Mouse (Mus musculus): ENCODE data around the gene Rnase11. TPM values are rescaled to one million over a fixed set of nuclear protein-coding genes. Genes with fewer than 3 reads are reported as not detected.
"Not testable (repeated sequence)": the region's sequence is repeated elsewhere in the genome, so short reads cannot be mapped to it uniquely, and the experiment has no call there.

The Rnase11 gene
- not detected in 2 replicates for polyA plus RNA-seq (2015; fragmentation: Nextera tagmentation; extraction: Ambion mirVana)

DNA sequence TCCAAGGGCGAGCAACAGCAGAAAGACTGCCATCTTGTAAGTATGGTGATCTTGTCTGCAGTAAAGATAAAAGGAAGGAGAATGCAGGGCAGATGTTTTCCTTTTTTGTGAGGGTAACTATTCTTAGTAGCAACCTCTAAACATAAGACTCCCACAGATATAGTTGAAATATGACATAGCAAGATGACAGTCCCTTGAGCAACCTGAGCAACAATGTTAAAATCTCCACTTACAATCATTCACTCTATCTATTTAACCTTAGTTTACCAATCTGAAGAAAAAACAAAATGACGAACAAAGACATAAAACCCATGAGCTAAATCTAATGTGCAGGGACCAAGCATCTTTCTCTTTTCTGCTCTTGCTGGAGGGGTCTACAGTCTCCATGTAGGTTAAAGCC, at the start of gene Rnase11:
Rnase11 (minus strand) TSS at position 101 of the 400 bp plus-strand sequence.
- Histone ChIP-seq H3K27ac (no peak within 1 kb of the TSS), H3K4me1 (no peaks in the 10 kb centered on the region), H3K9me3 (no peaks in the 10 kb centered on the region), H3K4me3 (no peak within 1 kb of the TSS), H3K4me2 (no peak within 1 kb of the TSS), H3K36me3 (replicated peaks) (no peaks in the 10 kb centered on the region), H3K9ac (no peak within 1 kb of the TSS), H3K27me3 (replicated peaks) (no peaks in the 10 kb centered on the region)
- ATAC-seq (replicated peaks): no peak
- 93% methylated on average over 2 of the region's 2 CpGs for WGBS

DNA sequence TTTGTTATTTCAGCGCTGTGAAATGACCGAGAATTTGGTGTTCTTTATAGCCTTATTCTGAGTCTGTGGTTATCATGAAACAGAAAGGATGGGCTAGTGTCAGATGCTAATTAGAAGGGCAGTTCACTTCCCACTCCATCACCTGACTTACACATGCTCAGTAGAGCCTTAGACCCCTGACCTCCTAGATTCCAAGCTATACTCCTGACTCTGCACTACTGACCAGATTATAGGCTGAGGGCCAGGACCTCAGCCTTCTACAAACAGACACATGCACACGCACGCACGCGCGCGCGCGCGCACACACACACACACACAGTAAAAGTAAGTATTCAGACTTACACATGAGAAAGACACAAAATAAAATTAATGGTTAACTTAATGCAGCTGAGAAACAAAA, 49.0 kb upstream of the Rnase11 start:
- Histone ChIP-seq H3K4me3 (no peak overlapping the region), H3K4me1 (no peaks in the 10 kb centered on the region), H3K27ac (no peak overlapping the region), H3K9ac (no peak overlapping the region), H3K4me2 (no peak overlapping the region), H3K36me3 (replicated peaks) (no peaks in the 10 kb centered on the region), H3K27me3 (replicated peaks) (no peaks in the 10 kb centered on the region), H3K9me3 (no peaks in the 10 kb centered on the region)
- no peak for ATAC-seq (replicated peaks)
- 94% methylated on average over 11 of the region's 11 CpGs for WGBS

DNA sequence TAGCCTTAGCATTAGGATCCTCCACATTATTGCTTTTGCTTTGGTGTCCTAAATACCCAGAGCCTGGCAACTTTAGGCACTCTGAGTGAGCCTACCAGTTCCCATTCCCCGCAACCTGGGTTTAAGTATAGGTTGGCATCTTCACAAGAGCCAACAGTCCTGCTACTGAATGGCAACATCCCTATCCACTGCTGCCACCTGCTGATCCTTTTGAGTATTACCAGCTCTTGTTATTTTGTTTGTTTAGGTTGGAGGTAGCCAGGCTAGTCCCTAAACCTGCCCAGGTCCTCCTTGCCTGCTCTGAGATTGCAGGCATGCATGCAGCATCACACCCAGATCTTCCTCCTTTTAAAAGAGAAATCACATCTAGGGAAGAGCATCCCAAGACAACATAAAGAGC, 48.3 kb upstream of the Rnase11 start:
- not testable (repeated sequence) for H3K36me3 ChIP-seq (replicated peaks); H3K9me3 ChIP-seq; H3K27ac ChIP-seq; H3K4me1 ChIP-seq; H3K4me2 ChIP-seq; H3K9ac ChIP-seq; H3K27me3 ChIP-seq (replicated peaks); H3K4me3 ChIP-seq
- 10% methylated on average over 1 of the region's 1 CpGs for WGBS
- ATAC-seq (replicated peaks): peak; percentile 32; the same call in 1 of the 2 replicates

DNA sequence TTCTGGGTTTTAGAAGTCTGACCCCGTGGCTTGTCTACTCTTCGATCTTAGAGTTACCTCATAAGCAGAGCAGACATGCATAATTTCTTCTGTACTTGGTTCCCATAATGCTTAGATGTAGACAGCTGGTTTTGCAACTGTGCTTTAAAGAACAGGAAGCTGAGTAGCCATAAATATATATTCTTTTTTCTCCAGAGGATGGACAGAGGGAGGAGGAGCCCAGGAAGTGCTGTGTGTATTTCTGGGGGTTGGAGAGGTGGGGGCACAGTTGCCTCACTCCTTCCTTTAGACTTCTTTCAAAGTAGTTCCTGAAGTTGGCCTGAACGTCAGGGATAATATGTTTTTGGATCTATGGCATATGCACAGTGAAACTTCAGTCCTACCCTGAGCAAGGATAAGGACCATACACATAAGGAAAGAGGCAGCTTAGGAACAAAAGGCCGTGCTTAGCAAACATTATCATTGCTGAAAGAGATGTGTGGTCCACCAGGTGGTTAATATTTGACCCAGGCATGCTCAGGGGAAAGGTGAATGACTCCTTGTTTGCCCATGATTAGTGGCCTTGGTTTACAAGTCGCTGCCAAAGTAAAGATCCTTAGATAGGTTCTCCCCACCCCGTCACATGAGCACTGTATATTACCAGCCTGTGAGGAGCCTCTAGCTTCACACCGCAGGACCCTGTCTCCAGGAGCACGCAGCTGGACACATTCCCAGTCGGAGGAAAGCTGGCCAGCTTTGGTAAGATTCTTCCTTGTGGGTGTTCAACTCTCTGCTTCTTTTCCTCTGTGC, 46.0 kb upstream of the Rnase11 start:
- H3K27me3 ChIP-seq (replicated peaks): no peaks in the 10 kb centered on the region
- WGBS: 77% methylated on average over 9 of the region's 9 CpGs
- ATAC-seq (replicated peaks): no peak
- H3K4me3 ChIP-seq: no peak overlapping the region
- no peak overlapping the region for H3K4me2 ChIP-seq
- 0 out of 2 replicates have a peak, but pooled peaks cover 7% of the 10 kb centered on the region for H3K4me1 ChIP-seq
- no peak overlapping the region for H3K27ac ChIP-seq
- H3K9ac ChIP-seq: no peak overlapping the region
- no peaks in the 10 kb centered on the region for H3K36me3 ChIP-seq (replicated peaks)
- H3K9me3 ChIP-seq: no peaks in the 10 kb centered on the region

DNA sequence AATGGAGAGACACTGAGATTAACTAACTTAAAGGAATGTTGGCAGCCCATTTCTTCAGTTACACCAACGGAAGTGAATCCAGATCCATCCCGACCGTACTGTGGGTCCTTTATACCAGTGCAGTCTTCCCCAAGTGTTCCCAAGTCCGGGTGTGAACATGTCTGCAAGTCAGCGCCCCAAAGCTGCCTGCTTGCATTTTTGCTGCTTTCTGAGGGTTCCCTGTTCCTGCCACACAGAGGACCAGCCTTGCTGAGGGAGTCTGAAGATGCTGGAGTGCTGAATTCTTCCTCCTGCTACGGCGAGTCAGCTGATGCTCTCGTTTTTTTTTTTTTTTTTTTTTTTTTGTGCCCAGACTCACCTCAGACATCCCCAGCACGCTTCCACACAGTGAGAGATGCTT, 45.0 kb upstream of the Rnase11 start:
- Histone ChIP-seq H3K4me2 (no peak overlapping the region), H3K27ac (no peak overlapping the region), H3K36me3 (replicated peaks) (no peaks in the 10 kb centered on the region), H3K9ac (no peak overlapping the region), H3K27me3 (replicated peaks) (no peaks in the 10 kb centered on the region), H3K4me3 (no peak overlapping the region), H3K4me1 (0 out of 2 replicates have a peak, but pooled peaks cover 7% of the 10 kb centered on the region), H3K9me3 (no peaks in the 10 kb centered on the region)
- no peak for ATAC-seq (replicated peaks)
- WGBS: 75% methylated on average over 9 of the region's 9 CpGs

DNA sequence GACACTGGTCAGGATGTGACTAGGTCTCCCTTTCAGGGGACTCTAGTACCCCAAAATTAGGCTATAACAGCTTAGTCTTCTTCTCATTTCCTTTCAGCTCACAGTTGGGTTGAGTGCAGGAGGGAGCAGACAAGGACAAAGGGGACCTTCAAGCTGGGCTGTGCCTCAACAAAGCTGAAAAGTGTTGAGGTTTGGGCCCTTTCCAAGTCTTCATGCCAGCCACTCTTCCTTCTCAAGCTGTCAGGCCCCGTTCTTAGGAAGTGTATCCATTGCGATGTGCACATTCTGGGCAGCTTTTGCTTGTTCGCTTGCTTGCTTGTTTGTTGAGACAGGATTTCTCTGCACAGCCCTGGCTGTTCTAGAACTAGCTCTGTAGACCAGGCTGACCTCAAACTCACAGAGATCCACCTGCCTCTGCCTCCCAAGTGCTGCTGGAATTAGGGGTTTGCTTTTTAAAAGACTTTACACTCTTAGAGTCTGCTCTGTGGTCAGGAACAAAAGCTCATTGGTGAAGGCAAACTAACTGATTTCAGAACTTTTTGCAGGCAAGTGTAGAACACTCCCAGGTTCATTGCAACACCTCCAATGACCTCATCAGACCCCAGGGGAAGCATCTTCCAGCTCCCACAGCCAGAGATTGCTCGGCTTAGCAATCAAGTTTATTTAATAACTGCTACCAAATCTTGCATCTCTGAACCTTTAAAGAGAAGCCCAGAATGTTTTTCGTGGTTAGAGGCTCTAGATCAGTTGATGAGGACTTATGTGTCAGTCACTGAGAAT, 44.3 kb upstream of the Rnase11 start:
- Histone ChIP-seq H3K9me3 (no peaks in the 10 kb centered on the region), H3K27me3 (replicated peaks) (no peaks in the 10 kb centered on the region), H3K4me1 (0 out of 2 replicates have a peak, but pooled peaks cover 7% of the 10 kb centered on the region), H3K4me3 (no peak overlapping the region), H3K27ac (no peak overlapping the region), H3K9ac (no peak overlapping the region), H3K36me3 (replicated peaks) (no peaks in the 10 kb centered on the region), H3K4me2 (no peak overlapping the region)
- 85% methylated on average over 5 of the region's 5 CpGs for WGBS
- no peak for ATAC-seq (replicated peaks)

DNA sequence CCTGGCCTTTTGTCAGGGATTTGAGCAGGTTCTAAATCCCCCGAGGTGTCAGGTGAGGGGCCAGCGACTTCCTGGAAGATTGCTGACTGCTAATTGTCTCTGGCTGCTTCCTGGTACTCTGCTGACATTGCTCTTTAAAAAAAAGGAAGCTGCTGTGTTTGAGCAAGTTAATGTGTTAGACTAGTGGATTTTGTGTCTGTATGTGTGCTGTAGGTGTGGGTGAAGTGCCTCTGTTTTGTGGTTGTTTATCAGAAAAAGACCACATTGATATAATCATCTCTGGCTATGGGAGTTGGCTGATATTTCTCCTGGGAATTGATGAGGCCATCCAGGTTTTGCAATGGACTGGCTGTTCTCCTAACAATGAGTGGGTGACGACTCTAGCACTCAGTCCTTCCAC, 43.5 kb upstream of the Rnase11 start:
- Histone ChIP-seq H3K4me3 (no peak overlapping the region), H3K9ac (no peak overlapping the region), H3K4me2 (no peak overlapping the region), H3K36me3 (replicated peaks) (no peaks in the 10 kb centered on the region), H3K27ac (no peak overlapping the region), H3K4me1 (peaks cover 10% of the 10 kb centered on the region; the same call in 1 of the 2 replicates), H3K9me3 (no peaks in the 10 kb centered on the region), H3K27me3 (replicated peaks) (no peaks in the 10 kb centered on the region)
- no peak for ATAC-seq (replicated peaks)
- WGBS: 36% methylated on average over 3 of the region's 3 CpGs

DNA sequence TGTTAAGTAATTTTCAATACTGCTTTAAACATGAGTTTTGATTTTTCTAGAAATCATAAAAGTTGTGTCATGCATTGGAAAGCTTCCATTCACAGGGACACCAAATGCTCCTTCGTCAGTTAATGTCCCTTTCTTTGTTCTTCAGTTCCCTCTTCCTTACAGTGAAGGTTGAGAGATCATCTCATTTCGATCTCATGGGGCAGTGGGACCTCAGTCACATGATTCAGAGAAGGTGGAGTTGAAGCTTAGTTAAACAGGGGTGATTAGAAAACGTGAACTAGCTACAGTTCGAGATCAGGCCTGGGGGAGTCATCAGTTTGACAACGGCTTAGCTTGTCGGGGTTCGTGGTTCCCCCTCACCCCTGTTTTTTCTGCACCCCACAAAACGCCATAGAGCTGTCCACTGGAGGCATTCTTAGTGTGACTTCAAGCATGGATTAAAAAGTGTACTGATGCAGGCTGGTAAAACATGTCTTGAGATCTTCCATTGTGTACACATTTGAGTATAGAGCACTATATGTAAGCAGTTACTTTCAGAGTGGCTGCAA, 42.2 kb upstream of the Rnase11 start:
- no peaks in the 10 kb centered on the region for H3K27me3 ChIP-seq (replicated peaks)
- peaks cover 14% of the 10 kb centered on the region; the same call in 1 of the 2 replicates for H3K4me1 ChIP-seq
- H3K4me2 ChIP-seq: peak overlapping the region; percentile 69
- ATAC-seq (replicated peaks): no peak
- 55% methylated on average over 8 of the region's 8 CpGs for WGBS
- no peak overlapping the region for H3K27ac ChIP-seq
- no peaks in the 10 kb centered on the region for H3K9me3 ChIP-seq
- H3K4me3 ChIP-seq: peak overlapping the region; percentile 73
- H3K36me3 ChIP-seq (replicated peaks): no peaks in the 10 kb centered on the region
- H3K9ac ChIP-seq: no peak overlapping the region

DNA sequence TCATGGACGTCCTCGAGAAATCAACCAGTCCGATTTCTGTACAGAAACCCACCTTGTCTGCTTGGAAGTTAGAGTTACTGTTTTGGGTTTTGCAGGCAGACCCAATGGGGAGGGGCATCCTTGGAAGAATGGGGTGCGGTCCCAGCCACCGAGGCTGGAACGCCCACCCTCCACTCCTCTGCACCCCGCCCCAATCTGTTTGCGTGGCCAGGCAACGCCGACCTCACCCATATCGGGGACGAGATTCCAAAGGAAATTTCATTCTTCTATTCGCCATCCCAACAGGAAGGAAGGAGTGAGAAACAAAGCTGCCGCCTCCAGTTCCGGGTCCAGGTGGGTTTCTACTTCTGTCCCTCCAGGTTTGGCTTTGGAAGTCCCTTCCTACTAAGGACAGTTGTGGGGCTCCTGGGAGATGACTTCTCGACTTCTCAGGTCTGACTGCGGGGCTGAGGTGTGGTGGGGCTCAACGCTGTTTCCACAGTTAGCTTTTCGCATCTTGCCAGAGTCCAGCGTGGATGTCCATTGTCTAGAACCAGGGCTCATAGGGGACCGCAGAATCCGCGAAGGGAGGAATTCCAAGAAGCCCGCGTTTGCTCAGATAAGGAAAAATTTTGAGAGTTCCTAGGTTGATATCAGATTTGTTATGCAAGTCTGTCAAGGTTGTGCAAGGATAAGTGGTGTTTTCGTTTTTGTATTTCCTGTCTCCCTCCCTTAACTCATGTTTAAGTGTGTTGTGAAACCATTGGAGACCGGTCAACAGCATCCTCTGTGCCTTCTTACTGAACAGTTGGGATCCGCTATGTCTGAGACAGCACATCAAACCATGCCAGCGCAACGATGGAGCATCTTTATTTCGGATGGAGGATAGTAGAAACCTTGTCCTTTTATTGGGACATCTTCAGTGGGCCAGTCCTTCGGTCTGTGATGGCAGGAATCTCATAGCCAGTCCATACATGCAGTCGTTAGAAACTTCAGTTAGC, 41.2 kb upstream of the Rnase11 start, which contains the start of the genes Rnase4 and Ang:
Rnase4 (plus strand) TSS at position 157 of the 980 bp plus-strand sequence.
Ang (plus strand) TSS at position 230 of the 980 bp plus-strand sequence.
- no peaks in the 10 kb centered on the region for H3K36me3 ChIP-seq (replicated peaks)
- peak within 1 kb of the TSS; percentile 73 for H3K4me3 ChIP-seq
- H3K4me1 ChIP-seq: peaks cover 14% of the 10 kb centered on the region; the same call in 1 of the 2 replicates
- peak within 1 kb of the TSS; percentile 69 for H3K4me2 ChIP-seq
- WGBS: 9% methylated on average over 33 of the region's 33 CpGs
- H3K9ac ChIP-seq: peak within 1 kb of the TSS; percentile 67
- peak within 1 kb of the TSS; percentile 77 for H3K27ac ChIP-seq
- H3K9me3 ChIP-seq: no peaks in the 10 kb centered on the region
- H3K27me3 ChIP-seq (replicated peaks): peaks cover 3% of the 10 kb centered on the region; the same call in 1 of the 2 replicates
- ATAC-seq (replicated peaks): peak; percentile 35

DNA sequence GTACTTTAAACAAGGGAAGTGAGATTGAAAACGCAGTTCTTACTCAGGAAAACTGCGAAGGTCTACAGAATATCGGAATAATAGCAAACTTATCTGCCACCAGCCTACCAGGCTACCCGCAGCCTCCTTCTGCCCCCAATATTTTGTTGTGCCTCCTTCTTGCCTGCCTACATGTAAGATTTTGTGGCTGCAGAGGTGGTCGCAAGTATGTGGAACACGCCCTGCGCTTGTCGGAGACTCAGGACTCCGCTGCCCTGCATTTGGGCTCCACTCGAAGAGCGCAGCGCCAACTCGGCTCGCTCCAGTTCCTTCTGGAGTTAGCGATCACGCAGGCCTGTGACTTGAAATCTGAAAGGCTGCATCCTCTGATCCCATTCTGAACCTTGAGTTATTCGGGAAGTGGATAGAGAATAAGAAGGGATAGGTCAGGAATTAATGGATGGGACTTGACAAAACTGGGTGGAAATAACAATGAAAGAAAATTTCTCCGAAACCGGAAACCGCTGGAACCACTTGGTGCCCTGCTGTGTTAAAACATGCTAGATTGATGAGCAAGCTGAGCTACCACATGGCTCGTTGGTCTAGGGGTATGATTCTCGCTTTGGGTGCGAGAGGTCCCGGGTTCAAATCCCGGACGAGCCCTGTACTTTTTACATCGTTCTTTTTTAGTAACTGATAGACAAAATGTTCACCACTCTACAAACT, 40.3 kb upstream of the Rnase11 start:
- H3K9ac ChIP-seq: peak overlapping the region; percentile 67

DNA sequence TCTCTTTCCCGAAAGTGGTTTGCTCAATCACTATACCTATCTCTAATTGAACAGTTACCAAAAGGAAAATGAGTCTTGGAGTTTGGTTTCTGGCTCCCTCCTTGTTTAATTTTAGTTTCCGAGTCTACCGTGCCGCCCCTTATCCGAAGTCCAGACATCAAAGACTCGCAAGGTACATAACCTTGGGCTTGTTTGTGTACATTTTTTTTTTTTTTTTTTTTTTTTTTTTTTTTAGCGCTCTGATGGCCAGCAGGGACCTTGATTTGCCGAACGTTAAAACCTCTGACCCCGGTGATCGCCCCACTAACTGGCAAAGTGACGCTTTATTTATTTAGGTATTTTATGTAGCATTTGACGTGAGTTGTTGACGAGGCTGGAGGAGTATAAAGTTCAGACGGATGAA, 39.7 kb upstream of the Rnase11 start:
- H3K4me2 ChIP-seq: peak overlapping the region; percentile 69
- WGBS: under 1% methylated on average over 15 of the region's 15 CpGs
- peaks cover 14% of the 10 kb centered on the region; the same call in 1 of the 2 replicates for H3K4me1 ChIP-seq
- H3K9me3 ChIP-seq: no peaks in the 10 kb centered on the region
- H3K4me3 ChIP-seq: peak overlapping the region; percentile 73
- peak overlapping the region; percentile 77 for H3K27ac ChIP-seq
- peak overlapping the region; percentile 67 for H3K9ac ChIP-seq
- ATAC-seq (replicated peaks): peak; percentile 0; the same call in 1 of the 2 replicates
- H3K27me3 ChIP-seq (replicated peaks): peaks cover 5% of the 10 kb centered on the region
- H3K36me3 ChIP-seq (replicated peaks): no peaks in the 10 kb centered on the region

More for the DNA sequence above, 40.3 kb upstream of the Rnase11 start:
- peaks cover 14% of the 10 kb centered on the region; the same call in 1 of the 2 replicates for H3K4me1 ChIP-seq
- peak overlapping the region; percentile 73 for H3K4me3 ChIP-seq
- H3K9me3 ChIP-seq: no peaks in the 10 kb centered on the region
- peaks cover 3% of the 10 kb centered on the region; the same call in 1 of the 2 replicates for H3K27me3 ChIP-seq (replicated peaks)
- H3K36me3 ChIP-seq (replicated peaks): no peaks in the 10 kb centered on the region
- H3K27ac ChIP-seq: peak overlapping the region; percentile 77
- under 1% methylated on average over 27 of the region's 27 CpGs for WGBS
- peak; percentile 57 for ATAC-seq (replicated peaks)
- H3K4me2 ChIP-seq: peak overlapping the region; percentile 69
